Mouse (Mus musculus): Measurements from ENCODE around the gene Eid3. TPM values are rescaled to one million over a fixed set of nuclear protein-coding genes. Genes with fewer than 3 reads are reported as not detected.

Gene Eid3
- polyA plus RNA-seq, 1 experiment from 2014 or later, result 0.56 TPM

- H3K9ac ChIP-seq, result no peak overlapping the region
- peaks cover 36% of the 10 kb centered on the region for H3K4me1 ChIP-seq
- H3K27me3 ChIP-seq, result no peaks in the 10 kb centered on the region
- no peak overlapping the region for H3K4me2 ChIP-seq
- H3K4me3 ChIP-seq, result no peak overlapping the region
- 67% methylated on average over 7 of the region's 7 CpGs for WGBS
- no peaks in the 10 kb centered on the region for H3K9me3 ChIP-seq
- no peak overlapping the region for H3K27ac ChIP-seq
- no peak for ATAC-seq (ENCODE audit: borderline replicate concordance, extremely low read depth, low FRiP score, low TSS enrichment)
- peaks cover 25% of the 10 kb centered on the region for H3K36me3 ChIP-seq
These were observed 2.6 kb upstream of the Eid3 start for GRCm38 (mm10) chr10:82863827-82864226.

- no peak overlapping the region for H3K27ac ChIP-seq
- H3K4me3 ChIP-seq, result no peak overlapping the region
- H3K36me3 ChIP-seq, result peaks cover 32% of the 10 kb centered on the region
- no peaks in the 10 kb centered on the region for H3K9me3 ChIP-seq
- H3K27me3 ChIP-seq, result no peaks in the 10 kb centered on the region
- WGBS, result 83% methylated on average over 18 of the region's 18 CpGs
- H3K9ac ChIP-seq, result no peak overlapping the region
- no peak overlapping the region for H3K4me2 ChIP-seq
- H3K4me1 ChIP-seq, result peaks cover 24% of the 10 kb centered on the region
- no peak for ATAC-seq (ENCODE audit: borderline replicate concordance, extremely low read depth, low FRiP score, low TSS enrichment)
These were observed 406 bp downstream of the Eid3 start for GRCm38 (mm10) chr10:82866832-82867231.

DNA sequence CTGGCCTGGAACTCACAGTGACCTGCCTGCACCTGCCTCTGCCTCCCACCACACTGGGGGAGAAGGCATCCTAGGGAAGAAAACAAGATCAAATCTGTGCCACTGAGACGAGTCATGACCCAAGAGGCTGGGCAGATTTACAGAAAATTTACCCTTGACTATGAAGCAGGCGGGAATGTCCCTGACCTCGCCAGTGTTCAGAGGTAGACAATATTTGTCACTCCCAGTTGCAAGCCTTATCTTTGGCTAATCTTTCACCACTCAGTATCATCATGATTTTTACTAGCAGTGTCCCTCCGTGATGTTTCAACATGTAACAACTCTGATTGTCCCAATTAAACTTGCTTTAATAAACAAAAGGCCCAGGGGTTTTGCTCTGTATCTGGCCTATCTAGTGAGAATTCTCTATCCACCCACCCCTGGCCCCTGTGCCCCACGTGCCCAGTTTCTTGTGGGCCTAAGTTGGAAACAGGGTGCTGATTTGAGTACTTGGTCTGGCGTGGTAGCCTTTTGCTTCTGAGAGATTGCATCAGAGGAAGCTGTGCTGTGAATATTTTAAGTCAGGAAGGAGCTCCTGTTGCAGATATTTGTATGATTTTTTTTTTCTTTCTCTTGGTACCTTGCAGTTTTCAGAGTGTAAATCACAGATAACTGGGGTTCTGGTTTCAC is 2.1 kb downstream of the Eid3 start:
- H3K36me3 ChIP-seq, result peaks cover 30% of the 10 kb centered on the region
- H3K4me1 ChIP-seq, result peaks cover 8% of the 10 kb centered on the region
- no peak overlapping the region for H3K4me2 ChIP-seq
- H3K9me3 ChIP-seq, result no peaks in the 10 kb centered on the region
- no peak overlapping the region for H3K9ac ChIP-seq
- no peak overlapping the region for H3K4me3 ChIP-seq
- no peaks in the 10 kb centered on the region for H3K27me3 ChIP-seq
- WGBS, result 77% methylated on average over 6 of the region's 6 CpGs
- no peak overlapping the region for H3K27ac ChIP-seq
- ATAC-seq (ENCODE audit: borderline replicate concordance, extremely low read depth, low FRiP score, low TSS enrichment), result no peak

DNA sequence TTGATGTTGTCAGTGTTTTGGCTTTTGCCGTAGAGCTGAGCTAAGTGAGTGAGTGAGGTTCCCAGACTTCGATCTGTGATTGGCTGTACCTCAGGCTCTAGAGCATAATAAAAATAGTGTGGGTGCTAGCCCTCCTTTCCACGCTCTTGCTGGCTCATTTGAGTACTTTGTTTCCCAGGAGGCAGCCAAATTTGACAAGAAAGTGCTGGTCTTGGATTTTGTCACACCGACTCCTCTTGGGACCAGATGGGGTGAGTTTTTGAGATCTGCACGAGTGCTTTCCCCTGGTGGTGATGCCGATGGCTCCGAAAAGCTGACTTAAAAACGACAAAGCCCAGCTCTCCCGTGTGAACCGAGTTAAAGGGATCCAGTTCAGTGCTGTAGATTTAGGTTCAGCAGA is 9.0 kb downstream of the Eid3 start:
- no peak overlapping the region for H3K4me3 ChIP-seq
- no peaks in the 10 kb centered on the region for H3K4me1 ChIP-seq
- no peaks in the 10 kb centered on the region for H3K27me3 ChIP-seq
- peaks cover 62% of the 10 kb centered on the region for H3K36me3 ChIP-seq
- H3K4me2 ChIP-seq, result no peak overlapping the region
- H3K9ac ChIP-seq, result no peak overlapping the region
- H3K27ac ChIP-seq, result no peak overlapping the region
- 90% methylated on average over 10 of the region's 10 CpGs for WGBS
- ATAC-seq (ENCODE audit: borderline replicate concordance, extremely low read depth, low FRiP score, low TSS enrichment), result no peak
- no peaks in the 10 kb centered on the region for H3K9me3 ChIP-seq

DNA sequence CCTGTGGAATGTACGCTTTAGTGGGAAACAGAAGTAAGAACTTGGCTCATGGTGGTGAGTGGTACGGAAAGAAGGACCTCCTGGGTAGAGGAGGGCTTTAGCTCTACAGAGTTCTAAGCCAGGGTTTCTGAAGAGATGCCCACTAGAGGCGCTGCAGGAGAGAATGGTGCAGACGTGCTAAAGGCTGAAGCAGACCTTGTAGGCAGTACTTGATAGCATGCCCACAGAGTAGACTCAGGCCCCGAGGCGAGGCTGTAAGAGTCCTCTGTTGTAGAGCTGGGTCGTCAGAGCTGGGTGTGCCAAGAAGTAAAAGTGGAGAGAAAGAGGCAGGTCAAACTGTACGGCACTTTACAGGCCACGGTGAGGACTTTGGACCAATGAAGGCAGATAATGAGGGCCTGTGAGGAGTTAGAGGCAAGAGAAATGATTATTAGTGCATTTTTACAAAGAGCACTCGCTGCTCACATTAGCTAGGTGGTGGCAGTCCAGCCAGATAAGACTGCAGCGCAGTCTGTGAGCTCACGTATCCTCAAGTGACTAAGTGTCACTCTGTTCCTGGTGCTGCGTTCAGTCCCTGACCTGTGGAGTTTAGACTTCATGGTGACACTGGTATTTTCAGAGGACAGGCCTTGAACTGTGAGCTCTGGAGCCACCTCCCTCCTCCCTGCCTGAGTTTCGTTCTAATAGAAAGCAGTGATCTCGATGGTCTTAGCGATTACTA is 9.8 kb downstream of the Eid3 start:
- H3K4me3 ChIP-seq, result no peak overlapping the region
- H3K9me3 ChIP-seq, result no peaks in the 10 kb centered on the region
- peaks cover 69% of the 10 kb centered on the region for H3K36me3 ChIP-seq
- H3K4me1 ChIP-seq, result no peaks in the 10 kb centered on the region
- ATAC-seq (ENCODE audit: borderline replicate concordance, extremely low read depth, low FRiP score, low TSS enrichment), result no peak
- no peak overlapping the region for H3K9ac ChIP-seq
- H3K4me2 ChIP-seq, result no peak overlapping the region
- 75% methylated on average over 16 of the region's 16 CpGs for WGBS
- no peaks in the 10 kb centered on the region for H3K27me3 ChIP-seq
- H3K27ac ChIP-seq, result no peak overlapping the region

DNA sequence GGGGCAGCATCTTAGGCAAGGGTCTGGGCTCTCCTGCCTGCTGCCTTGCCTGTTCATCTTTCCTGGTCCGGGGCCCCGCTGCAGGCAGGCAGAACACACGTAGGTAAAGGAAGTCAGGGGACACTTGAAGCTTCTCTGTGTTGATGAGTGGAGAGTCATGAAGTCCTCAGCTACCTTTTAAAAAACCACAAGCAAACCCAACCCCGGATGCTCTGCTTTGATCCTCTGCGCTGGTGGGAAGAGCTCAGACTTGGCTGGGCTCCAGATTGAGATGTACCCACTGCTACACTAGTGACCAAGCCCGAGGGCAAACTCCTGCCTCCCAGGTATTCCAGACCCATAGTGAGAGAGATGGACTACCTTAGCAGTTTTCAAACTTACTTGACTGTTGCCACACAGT is 20.9 kb downstream of the Eid3 start:
- H3K27me3 ChIP-seq, result no peaks in the 10 kb centered on the region
- no peaks in the 10 kb centered on the region for H3K9me3 ChIP-seq
- H3K4me1 ChIP-seq, result peaks cover 6% of the 10 kb centered on the region; the same call in 1 of the 2 replicates
- no peak overlapping the region for H3K9ac ChIP-seq
- H3K4me2 ChIP-seq, result no peak overlapping the region
- H3K36me3 ChIP-seq, result peaks cover 85% of the 10 kb centered on the region
- H3K4me3 ChIP-seq, result no peak overlapping the region
- ATAC-seq (ENCODE audit: borderline replicate concordance, extremely low read depth, low FRiP score, low TSS enrichment), result no peak
- H3K27ac ChIP-seq, result no peak overlapping the region
- WGBS, result 84% methylated on average over 6 of the region's 6 CpGs

- H3K36me3 ChIP-seq, result peaks cover 85% of the 10 kb centered on the region
- no peak overlapping the region for H3K4me2 ChIP-seq
- no peak overlapping the region for H3K27ac ChIP-seq
- no peak overlapping the region for H3K9ac ChIP-seq
- WGBS, result 88% methylated on average over 8 of the region's 8 CpGs
- ATAC-seq (ENCODE audit: borderline replicate concordance, extremely low read depth, low FRiP score, low TSS enrichment), result no peak
- H3K9me3 ChIP-seq, result no peaks in the 10 kb centered on the region
- peaks cover 6% of the 10 kb centered on the region; the same call in 1 of the 2 replicates for H3K4me1 ChIP-seq
- no peak overlapping the region for H3K4me3 ChIP-seq
- no peaks in the 10 kb centered on the region for H3K27me3 ChIP-seq
These were observed 22.1 kb downstream of the Eid3 start for GRCm38 (mm10) chr10:82888576-82888975.

DNA sequence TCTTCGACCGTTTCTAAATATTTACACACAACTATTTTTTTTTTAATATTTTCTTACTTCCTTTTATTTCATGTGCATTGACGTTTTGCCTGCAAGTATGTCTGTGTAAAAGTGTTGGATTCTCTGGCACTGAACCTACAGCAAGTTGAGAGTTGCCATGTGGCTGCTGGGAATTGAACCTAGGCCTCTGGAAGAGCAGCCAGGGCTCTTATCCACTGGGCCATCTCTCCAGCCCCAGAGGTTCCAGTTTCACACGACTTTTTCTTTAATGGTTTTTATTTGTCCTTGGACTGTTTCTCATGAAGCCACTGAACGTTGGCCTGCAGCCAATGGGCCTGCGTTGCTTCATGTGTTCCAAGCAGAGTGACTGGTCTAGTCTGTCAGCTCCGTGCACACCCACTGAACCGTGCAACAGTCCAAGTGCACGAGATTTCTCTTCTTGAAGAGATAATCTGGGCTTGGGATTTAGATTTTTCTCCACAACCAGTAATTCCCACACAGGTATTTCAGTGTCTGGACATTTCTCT is 23.1 kb downstream of the Eid3 start:
- H3K4me1 ChIP-seq, result peaks cover 6% of the 10 kb centered on the region; the same call in 1 of the 2 replicates
- H3K9ac ChIP-seq, result no peak overlapping the region
- H3K4me2 ChIP-seq, result no peak overlapping the region
- no peak overlapping the region for H3K4me3 ChIP-seq
- no peaks in the 10 kb centered on the region for H3K27me3 ChIP-seq
- H3K9me3 ChIP-seq, result no peaks in the 10 kb centered on the region
- peak overlapping the region; percentile 34; the same call in 1 of the 2 replicates for H3K27ac ChIP-seq
- H3K36me3 ChIP-seq, result peaks cover 76% of the 10 kb centered on the region
- WGBS, result 42% methylated on average over 9 of the region's 9 CpGs
- peak; percentile 61; the same call in 1 of the 2 replicates for ATAC-seq (ENCODE audit: borderline replicate concordance, extremely low read depth, low FRiP score, low TSS enrichment)

GRCm38 (mm10) chr10:82890936-82891335 is 24.5 kb downstream of the Eid3 start:
- 60% methylated on average over 2 of the region's 2 CpGs for WGBS
- no peak overlapping the region for H3K27ac ChIP-seq
- no peak overlapping the region for H3K9ac ChIP-seq
- H3K4me1 ChIP-seq, result peaks cover 6% of the 10 kb centered on the region; the same call in 1 of the 2 replicates
- no peaks in the 10 kb centered on the region for H3K9me3 ChIP-seq
- peaks cover 69% of the 10 kb centered on the region for H3K36me3 ChIP-seq
- no peak overlapping the region for H3K4me3 ChIP-seq
- H3K4me2 ChIP-seq, result no peak overlapping the region
- no peak for ATAC-seq (ENCODE audit: borderline replicate concordance, extremely low read depth, low FRiP score, low TSS enrichment)
- no peaks in the 10 kb centered on the region for H3K27me3 ChIP-seq

GRCm38 (mm10) chr10:82891427-82891826 is 25.0 kb downstream of the Eid3 start:
- Histone ChIP-seq H3K9me3 (no peaks in the 10 kb centered on the region), H3K9ac (no peak overlapping the region), H3K4me2 (no peak overlapping the region), H3K4me3 (no peak overlapping the region), H3K27ac (no peak overlapping the region), H3K36me3 (peaks cover 69% of the 10 kb centered on the region), H3K27me3 (no peaks in the 10 kb centered on the region), H3K4me1 (peaks cover 6% of the 10 kb centered on the region; the same call in 1 of the 2 replicates)
- no peak for ATAC-seq (ENCODE audit: borderline replicate concordance, extremely low read depth, low FRiP score, low TSS enrichment)
- 66% methylated on average over 7 of the region's 7 CpGs for WGBS

DNA sequence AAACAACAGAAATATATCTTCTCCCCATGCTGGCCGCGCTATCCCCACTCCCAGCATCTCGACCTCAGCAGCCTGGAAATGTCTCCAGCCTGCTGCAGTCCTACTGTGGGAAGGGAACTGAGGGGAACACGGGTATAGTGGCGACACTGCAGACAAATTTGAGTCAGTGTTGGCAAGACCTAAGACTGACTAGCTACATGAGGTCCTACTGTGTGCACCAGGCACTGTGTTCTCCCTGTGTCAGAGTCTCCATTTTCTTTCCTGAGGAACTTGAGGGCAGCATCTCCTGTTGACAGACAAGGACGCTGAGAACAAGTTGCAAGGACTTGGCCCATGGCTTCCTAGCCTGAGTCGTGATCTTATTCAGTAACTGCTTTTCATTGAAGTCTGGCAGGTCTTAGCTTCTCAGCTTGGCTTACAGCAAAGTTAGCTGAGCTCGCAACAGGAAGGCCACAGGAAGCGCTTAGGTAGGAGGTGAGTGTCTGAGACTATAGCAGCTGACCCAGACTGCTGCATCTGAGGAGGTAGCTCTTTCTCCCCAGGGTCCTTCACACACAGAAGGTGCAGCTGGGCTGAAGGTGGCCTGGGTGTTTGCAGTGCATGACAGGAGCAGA is 26.1 kb downstream of the Eid3 start:
- H3K36me3 ChIP-seq, result peaks cover 68% of the 10 kb centered on the region

More for the DNA sequence above, 26.1 kb downstream of the Eid3 start:
- WGBS, result 88% methylated on average over 9 of the region's 9 CpGs
- H3K4me3 ChIP-seq, result no peak overlapping the region
- no peak overlapping the region for H3K27ac ChIP-seq
- H3K4me1 ChIP-seq, result peaks cover 6% of the 10 kb centered on the region; the same call in 1 of the 2 replicates
- no peak for ATAC-seq (ENCODE audit: borderline replicate concordance, extremely low read depth, low FRiP score, low TSS enrichment)
- no peak overlapping the region for H3K9ac ChIP-seq
- no peaks in the 10 kb centered on the region for H3K9me3 ChIP-seq
- H3K4me2 ChIP-seq, result no peak overlapping the region
- H3K27me3 ChIP-seq, result no peaks in the 10 kb centered on the region
